Mouse (Mus musculus) kidney, postnatal 10 days (tissue): ENCODE data around the gene Nusap1.
"Not testable (repeated sequence)": the region's sequence is repeated elsewhere in the genome, so short reads cannot be mapped to it uniquely, and the experiment has no call there.

ENCODE experiments used
- DNase-seq: peaks from one replicate; pipeline ENCODE4 v3.0.0; 2021; ENCODE audit warnings: mixed read lengths

Nusap1 gene

GRCm38 (mm10) chr2:119618199-119618982 is at the start of gene Nusap1, which contains the start of gene Oip5:
Gene Nusap1 (plus strand): TSS chr2:119618298.
Gene Oip5 (minus strand): TSS chr2:119618469.
- DNase-seq = peak; percentile 95

GRCm38 (mm10) chr2:119572471-119572870 is 45.6 kb upstream of the Nusap1 start:
- DNase-seq = no peak

- no peak for DNase-seq
Observed at GRCm38 (mm10) chr2:119581571-119581970, 36.5 kb upstream of the Nusap1 start.

GRCm38 (mm10) chr2:119583439-119583838 is 34.7 kb upstream of the Nusap1 start:
- DNase-seq = no peak

GRCm38 (mm10) chr2:119584282-119584681 is 33.8 kb upstream of the Nusap1 start:
- DNase-seq = no peak

- peak; percentile 80 for DNase-seq
Observed at GRCm38 (mm10) chr2:119587383-119587782, 30.7 kb upstream of the Nusap1 start.

- DNase-seq = peak; percentile 12
Observed at GRCm38 (mm10) chr2:119591247-119591646, 26.9 kb upstream of the Nusap1 start.

- no peak for DNase-seq
Observed at GRCm38 (mm10) chr2:119593765-119594112, 24.4 kb upstream of the Nusap1 start.

GRCm38 (mm10) chr2:119594113-119594981 is 23.8 kb upstream of the Nusap1 start:
- peak; percentile 99 for DNase-seq

- DNase-seq = no peak
Observed at GRCm38 (mm10) chr2:119595308-119595707, 22.8 kb upstream of the Nusap1 start.

- DNase-seq = no peak
Observed at GRCm38 (mm10) chr2:119596781-119597330, 21.2 kb upstream of the Nusap1 start.

GRCm38 (mm10) chr2:119601027-119601426 is 17.1 kb upstream of the Nusap1 start:
- DNase-seq = no peak

GRCm38 (mm10) chr2:119601575-119601974 is 16.5 kb upstream of the Nusap1 start:
- not testable (repeated sequence) for DNase-seq

- peak; percentile 20 for DNase-seq
Observed at GRCm38 (mm10) chr2:119602488-119602887, 15.6 kb upstream of the Nusap1 start.

- no peak for DNase-seq
Observed at GRCm38 (mm10) chr2:119603909-119604308, 14.2 kb upstream of the Nusap1 start.

GRCm38 (mm10) chr2:119605361-119605973 is 12.6 kb upstream of the Nusap1 start:
- no peak for DNase-seq

- DNase-seq = no peak
Observed at GRCm38 (mm10) chr2:119607023-119607422, 11.1 kb upstream of the Nusap1 start.

GRCm38 (mm10) chr2:119617841-119618198 is 278 bp upstream of the Nusap1 start:
- DNase-seq = no peak

- not testable (repeated sequence) for DNase-seq
Observed at GRCm38 (mm10) chr2:119619002-119619401, 904 bp downstream of the Nusap1 start.

GRCm38 (mm10) chr2:119621302-119621701 is 3.2 kb downstream of the Nusap1 start:
- no peak for DNase-seq

GRCm38 (mm10) chr2:119636781-119637180 is 18.7 kb downstream of the Nusap1 start:
- no peak for DNase-seq

- DNase-seq = no peak
Observed at GRCm38 (mm10) chr2:119641214-119641912, 23.3 kb downstream of the Nusap1 start.
